Mouse (Mus musculus) liver, postnatal 0 days (tissue): ENCODE results near the gene Zkscan5. TPM values are rescaled to one million over a fixed set of nuclear protein-coding genes. Genes with fewer than 3 reads are reported as not detected.

Experiments used
- ATAC-seq: fragments of 200-750 bp; cut with Nextera tagmentation; 2 replicates; pipeline ENCODE4 v1.8.0; 2017; ENCODE audit warnings: mild to moderate bottlenecking, moderate library complexity
- DNase-seq: peaks from one replicate; pipeline ENCODE4 v3.0.0-alpha.2; 2016
- H3K27ac ChIP-seq: fragments of 300-500 bp; sonication (generic); 2 replicates; pipeline ENCODE4 v1.5.1; 2014; ENCODE audit warnings: antibody characterized with exemption, moderate library complexity, mild to moderate bottlenecking, low read depth
- H3K27me3 ChIP-seq: fragments of 300-500 bp; sonication (generic); 2 replicates; pipeline ENCODE4 v1.6.1; 2014; ENCODE audit warnings: low read length, control low read depth, mixed read lengths; ENCODE audit not compliant: insufficient read depth
- H3K36me3 ChIP-seq: fragments of 300-500 bp; sonication (generic); replicated peaks from 2 replicates; pipeline ENCODE4 v1.6.1; 2014; ENCODE audit warnings: mild to moderate bottlenecking, control low read depth, low read length, moderate library complexity, mixed read lengths; ENCODE audit not compliant: insufficient read depth
- H3K4me1 ChIP-seq: fragments of 300-500 bp; sonication (generic); 2 replicates; pipeline ENCODE4 v1.6.1; 2014; ENCODE audit warnings: antibody characterized with exemption, mild to moderate bottlenecking, control low read depth; ENCODE audit not compliant: insufficient read depth
- H3K4me2 ChIP-seq: fragments of 300-500 bp; sonication (generic); 2 replicates; pipeline ENCODE4 v1.6.1; 2014; ENCODE audit warnings: low read depth, mild to moderate bottlenecking, low read length, moderate library complexity, mixed read lengths
- H3K4me3 ChIP-seq: fragments of 300-500 bp; sonication (generic); 2 replicates; pipeline ENCODE4 v1.5.1; 2014; ENCODE audit warnings: low read depth, low read length
- H3K9ac ChIP-seq: fragments of 300-500 bp; sonication (generic); replicated peaks from 2 replicates; pipeline ENCODE4 v1.6.1; 2014; ENCODE audit warnings: mild to moderate bottlenecking, moderate library complexity
- H3K9me3 ChIP-seq: fragments of 300-500 bp; sonication (generic); 2 replicates; pipeline ENCODE4 v1.6.1; 2016; ENCODE audit warnings: mild to moderate bottlenecking, control low read depth, low read length, mixed read lengths
- CTCF ChIP-seq: sonication (generic); IDR thresholded peaks from 2 replicates; pipeline ENCODE4 v1.5.1; 2016; ENCODE audit warnings: antibody characterized with exemption, low read depth
- EP300 ChIP-seq: IDR thresholded peaks from 2 replicates; pipeline ENCODE4 v1.6.1; 2016; ENCODE audit warnings: antibody characterized with exemption, low read depth, mild to moderate bottlenecking
- WGBS: fragments of 180-500 bp; shearing (Covaris S2); extraction: QIAGEN DNeasy Blood & Tissue Kit; methylation state at CpG from one replicate; pipeline ENCODE4 v1.1.7; 2014; ENCODE audit not compliant: insufficient replicate concordance; 5-methylcytosine and 5-hydroxymethylcytosine counted together
- polyA plus RNA-seq: library from polyadenylated mRNA; unstranded; fragments of >200 nt; fragmentation: Nextera tagmentation; extraction: Ambion mirVana; gene quantifications from 2 replicates; pipeline ENCODE4 v1.2.1, GENCODE M21; 2015

Zkscan5 gene
- polyA plus RNA-seq, 1 experiment from 2014 or later, result 3.8 TPM

DNA sequence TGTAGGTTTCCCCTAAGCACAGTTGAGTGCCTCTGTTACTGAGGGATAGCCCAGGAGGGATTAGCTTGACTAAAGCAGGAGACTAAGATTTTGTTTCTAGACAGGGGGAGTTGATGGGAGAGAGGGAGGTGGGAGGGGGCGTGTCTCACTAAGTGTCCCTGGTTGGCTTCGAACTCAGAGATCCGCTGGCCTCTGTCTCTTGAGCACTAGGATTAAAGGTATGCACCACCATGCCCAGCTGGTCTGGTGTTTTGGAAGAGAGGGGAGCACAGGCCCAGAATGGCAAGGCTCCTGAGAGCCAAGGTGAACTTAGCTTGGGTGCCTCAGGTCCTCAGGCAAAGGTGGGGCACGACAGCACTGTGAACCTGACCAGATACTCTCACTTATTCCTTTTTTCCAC is 7.0 kb downstream of the Zkscan5 start:
- no peak for TF ChIP-seq CTCF
- TF ChIP-seq EP300, result no peak
- Histone ChIP-seq H3K27me3 (no peaks in the 10 kb centered on the region), H3K36me3 (peaks cover 39% of the 10 kb centered on the region), H3K9ac (no peak overlapping the region), H3K4me2 (no peak overlapping the region), H3K4me1 (no peaks in the 10 kb centered on the region), H3K4me3 (no peak overlapping the region), H3K9me3 (no peaks in the 10 kb centered on the region), H3K27ac (no peak overlapping the region)
- DNase-seq (no peak), ATAC-seq (no peak)
- WGBS, result 92% methylated on average over 4 of the region's 4 CpGs

DNA sequence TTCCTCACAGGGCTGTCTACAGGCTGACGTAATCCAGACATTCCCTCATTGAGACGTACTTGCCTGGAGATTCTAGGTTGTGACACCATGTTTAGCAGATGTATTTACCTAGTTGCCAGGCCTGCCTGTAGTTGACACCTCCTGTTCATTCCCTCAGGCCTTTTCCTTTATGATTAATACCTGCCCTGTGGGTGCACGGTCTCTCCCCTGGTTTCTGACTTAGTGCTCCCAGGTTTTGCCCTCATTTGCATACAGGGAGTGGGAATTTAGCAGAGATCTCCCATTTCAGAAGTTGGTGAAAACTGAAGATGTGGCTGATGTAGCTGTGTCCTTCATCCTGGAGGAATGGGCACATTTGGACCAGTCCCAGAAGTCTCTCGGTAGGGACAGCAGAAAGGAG is 7.9 kb downstream of the Zkscan5 start:
- no peaks in the 10 kb centered on the region for H3K4me1 ChIP-seq
- H3K4me3 ChIP-seq, result no peak overlapping the region
- H3K27ac ChIP-seq, result no peak overlapping the region
- WGBS, result 87% methylated on average over 4 of the region's 4 CpGs
- ATAC-seq (no peak), DNase-seq (no peak)
- H3K9me3 ChIP-seq, result no peaks in the 10 kb centered on the region
- peaks cover 38% of the 10 kb centered on the region for H3K36me3 ChIP-seq
- no peak overlapping the region for H3K4me2 ChIP-seq
- no peak overlapping the region for H3K9ac ChIP-seq
- TF ChIP-seq CTCF (no peak), EP300 (no peak)
- H3K27me3 ChIP-seq, result no peaks in the 10 kb centered on the region

DNA sequence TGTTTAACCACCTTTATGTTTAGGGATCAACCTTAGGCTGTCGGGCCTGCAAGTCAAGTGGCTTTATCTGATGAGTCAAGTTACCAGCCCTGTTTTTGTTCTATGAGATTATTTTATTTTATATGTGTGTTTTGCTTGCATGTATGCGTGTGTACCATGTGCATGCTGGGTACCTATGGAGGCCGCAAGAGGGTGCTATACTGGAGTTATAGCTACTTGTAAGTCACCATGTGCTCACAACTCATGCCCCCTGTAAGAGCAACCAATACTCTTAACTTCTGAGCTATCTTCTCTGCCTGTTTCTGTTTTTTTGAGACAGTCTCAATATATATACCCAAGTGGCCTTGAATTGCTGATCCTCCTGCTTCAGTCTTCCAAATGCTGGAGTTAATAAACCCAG is 9.1 kb downstream of the Zkscan5 start:
- no peak overlapping the region for H3K4me2 ChIP-seq
- no peak for ATAC-seq
- no peak overlapping the region for H3K27ac ChIP-seq
- H3K4me3 ChIP-seq, result no peak overlapping the region
- H3K4me1 ChIP-seq, result no peaks in the 10 kb centered on the region
- H3K9ac ChIP-seq, result no peak overlapping the region
- no peak for DNase-seq
- H3K27me3 ChIP-seq, result no peaks in the 10 kb centered on the region
- TF ChIP-seq CTCF (no peak), EP300 (no peak)
- H3K36me3 ChIP-seq, result peaks cover 35% of the 10 kb centered on the region
- 82% methylated on average over 3 of the region's 3 CpGs for WGBS
- no peaks in the 10 kb centered on the region for H3K9me3 ChIP-seq

DNA sequence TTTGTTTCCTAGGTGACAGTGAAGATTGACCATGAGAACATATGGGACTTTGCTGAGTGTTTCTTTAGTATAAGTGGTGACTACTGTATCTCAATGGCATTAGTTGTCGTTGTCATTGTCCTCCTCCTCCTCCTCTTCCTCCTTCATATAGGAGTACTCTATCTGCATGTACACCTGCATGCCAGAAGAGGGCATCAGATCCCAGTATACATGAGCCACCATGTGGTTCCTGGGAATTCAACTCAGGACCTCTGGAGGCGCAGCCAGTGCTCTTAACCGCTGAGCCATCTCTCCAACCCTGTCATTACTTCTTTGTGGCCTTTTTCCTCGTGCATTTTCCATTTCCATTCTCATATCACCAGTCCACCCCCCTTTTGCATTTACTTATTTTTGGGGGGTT is 10.3 kb downstream of the Zkscan5 start:
- 65% methylated on average over 4 of the region's 4 CpGs for WGBS
- Histone ChIP-seq H3K36me3 (peaks cover 42% of the 10 kb centered on the region), H3K4me3 (no peak overlapping the region), H3K9me3 (no peaks in the 10 kb centered on the region), H3K27me3 (no peaks in the 10 kb centered on the region), H3K27ac (no peak overlapping the region), H3K9ac (no peak overlapping the region), H3K4me2 (no peak overlapping the region), H3K4me1 (no peaks in the 10 kb centered on the region)
- TF ChIP-seq EP300, result no peak
- TF ChIP-seq CTCF, result peak; percentile 66
- DNase-seq, result no peak
- ATAC-seq, result 0 out of 2 replicates have a peak, but pooled peaks have one; percentile 42

DNA sequence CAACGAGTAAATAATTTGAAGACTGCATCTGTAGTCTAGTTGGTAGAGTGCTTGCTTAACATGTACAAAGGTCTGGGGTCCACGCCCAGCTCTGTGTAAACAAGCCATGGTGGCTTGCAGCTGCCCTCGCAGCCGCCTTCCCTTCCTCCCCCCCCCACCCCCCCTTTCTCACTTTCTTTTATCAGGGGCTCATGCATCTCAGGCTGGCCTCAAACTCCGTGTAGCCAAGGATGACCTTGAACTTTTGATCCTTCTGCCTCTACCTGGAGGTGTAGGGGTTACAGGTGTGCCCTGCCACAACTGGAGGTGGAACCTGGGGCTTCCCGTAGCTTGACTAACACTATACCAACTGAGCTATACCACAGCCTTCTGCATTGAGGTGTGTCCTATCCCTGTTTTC is 13.4 kb downstream of the Zkscan5 start:
- Histone ChIP-seq H3K9me3 (no peaks in the 10 kb centered on the region), H3K27ac (peak overlapping the region; percentile 29; the same call in 1 of the 2 replicates), H3K27me3 (no peaks in the 10 kb centered on the region), H3K4me2 (no peak overlapping the region), H3K4me1 (peaks cover 2% of the 10 kb centered on the region; the same call in 1 of the 2 replicates), H3K4me3 (no peak overlapping the region), H3K36me3 (peaks cover 39% of the 10 kb centered on the region), H3K9ac (no peak overlapping the region)
- TF ChIP-seq EP300, result 0 out of 2 replicates have a peak, but pooled peaks have one; percentile 8
- no peak for TF ChIP-seq CTCF
- peak; percentile 39 for DNase-seq
- peak; percentile 80 for ATAC-seq
- WGBS, result 55% methylated on average over 6 of the region's 6 CpGs

- Histone ChIP-seq H3K27ac (peak overlapping the region; percentile 29; the same call in 1 of the 2 replicates), H3K9me3 (no peaks in the 10 kb centered on the region), H3K27me3 (no peaks in the 10 kb centered on the region), H3K4me3 (no peak overlapping the region), H3K9ac (no peak overlapping the region), H3K4me2 (no peak overlapping the region), H3K4me1 (peaks cover 2% of the 10 kb centered on the region; the same call in 1 of the 2 replicates), H3K36me3 (peaks cover 36% of the 10 kb centered on the region)
- DNase-seq, result no peak
- ATAC-seq, result no peak
- TF ChIP-seq EP300 (no peak), CTCF (no peak)
- WGBS, result 84% methylated on average over 21 of the region's 21 CpGs
Observed at GRCm38 (mm10) chr5:145218206-145218605, 13.8 kb downstream of the Zkscan5 start.

GRCm38 (mm10) chr5:145218671-145219070 is 14.3 kb downstream of the Zkscan5 start:
- no peaks in the 10 kb centered on the region for H3K9me3 ChIP-seq
- peaks cover 2% of the 10 kb centered on the region; the same call in 1 of the 2 replicates for H3K4me1 ChIP-seq
- H3K36me3 ChIP-seq, result peaks cover 31% of the 10 kb centered on the region
- H3K4me3 ChIP-seq, result no peak overlapping the region
- no peaks in the 10 kb centered on the region for H3K27me3 ChIP-seq
- 0 out of 2 replicates have a peak overlapping the region, but pooled peaks have one; percentile 29 for H3K27ac ChIP-seq
- TF ChIP-seq CTCF, result no peak
- no peak for TF ChIP-seq EP300
- WGBS, result 96% methylated on average over 20 of the region's 20 CpGs
- H3K4me2 ChIP-seq, result no peak overlapping the region
- no peak for ATAC-seq
- no peak for DNase-seq
- no peak overlapping the region for H3K9ac ChIP-seq
